ENCODE assay signal across 23 mouse cellular contexts in genomic region chr7:118953626-118954282, GRCm38 (mm10). TPM values are rescaled to one million over a fixed set of nuclear protein-coding genes. Genes with fewer than 3 reads are reported as not detected.
A peak's percentile ranks its signal among the peaks of the same experiment; 100 is the strongest.
DNase-seq lines count a peak whose midpoint lies in the region; ATAC-seq lines count a peak whose summit lies in the region.
"Had no signal": no experiment of that assay in that cellular context is flagged by ENCODE, and none has a peak within 500 bp of the region (broad histone marks: within the 10 kb centered on the region; RNA-seq: fewer than 3 reads in every experiment).

No protein-coding gene starts in this region.

- whole genome bisulfite sequencing in heart, embryonic 16.5 days = 54% methylated on average over 11 of the region's 11 CpGs

- no peaks in the 10 kb centered on the region for H3K27me3 ChIP-seq in heart, embryonic 16.5 days (ENCODE audit: control insufficient read depth, insufficient read depth, low read length)
- H3K27me3 ChIP-seq: midbrain, embryonic 12.5 days had no signal

- 0 out of 2 replicates have a peak, but pooled peaks have one; percentile 22 for ATAC-seq in heart, embryonic 16.5 days (replicated peaks; ENCODE audit: extremely low read depth, insufficient read depth, low FRiP score)
- no peak for ATAC-seq in megakaryocyte, adult 5-6 weeks (ENCODE audit: poor library complexity, severe bottlenecking)
- ATAC-seq: activated CD4-positive, CD25-positive, alpha-beta regulatory T cell, adult 4 months; forebrain, embryonic 14.5 days had no signal

- no peak overlapping the region for H3K4me3 ChIP-seq in heart, embryonic 16.5 days (ENCODE audit: low read length)
- H3K4me3 ChIP-seq: heart, embryonic 10.5 days; midbrain, embryonic 12.5 days had no signal

- no peak overlapping the region for H3K9ac ChIP-seq in heart, embryonic 16.5 days (ENCODE audit: low read length)
- H3K9ac ChIP-seq: hindbrain, embryonic 14.5 days; midbrain, embryonic 12.5 days had no signal

- no peak overlapping the region for H3K27ac ChIP-seq in heart, embryonic 16.5 days (ENCODE audit: low read length)
- H3K27ac ChIP-seq: heart, embryonic 10.5 days; hindbrain, embryonic 14.5 days; macrophage; midbrain, embryonic 12.5 days had no signal

- intact Hi-C loops in heart, postnatal 36 days (cut with DNase I) = no loop called here
- intact Hi-C loops in left cerebral cortex, postnatal 25 days (cut with DNase I) = no loop called here

- no peak overlapping the region for H3K4me2 ChIP-seq in heart, embryonic 16.5 days (ENCODE audit: low read depth, low read length)
- H3K4me2 ChIP-seq: hindbrain, embryonic 14.5 days; midbrain, embryonic 12.5 days had no signal

- no peaks in the 10 kb centered on the region for H3K9me3 ChIP-seq in heart, embryonic 16.5 days (replicated peaks; ENCODE audit: control insufficient read depth, low read length)
- H3K9me3 ChIP-seq: heart, embryonic 10.5 days; midbrain, embryonic 12.5 days had no signal

- DNase-seq in heart, postnatal 36 days = no peak
- peak; percentile 9 for DNase-seq in A20 (ENCODE audit: low read depth, low spot score)
- DNase-seq in NIH3T3 (ENCODE audit: low read depth) = peak; percentile 61
- DNase-seq in skeletal muscle tissue, adult 2 months (ENCODE audit: low read depth, low spot score) = peak; percentile 73
- no peak for DNase-seq in left cerebral cortex, postnatal 25 days (ENCODE audit: low spot score in 2 of 2)
- DNase-seq: adrenal gland, postnatal 14 days; cerebellum, adult 11-12 months; heart, postnatal 14 days; kidney, adult 11 months; kidney, postnatal 10 days; left cerebral cortex, postnatal 4 days; liver; lung, adult 18-20 months; right cerebral cortex, adult 18-20 months had no signal

- H3K36me3 ChIP-seq in heart, embryonic 16.5 days (ENCODE audit: control insufficient read depth, insufficient read depth) = no peaks in the 10 kb centered on the region
- H3K36me3 ChIP-seq: heart, embryonic 10.5 days; midbrain, embryonic 12.5 days had no signal

- peaks cover 21% of the 10 kb centered on the region for H3K4me1 ChIP-seq in heart, embryonic 16.5 days (ENCODE audit: control insufficient read depth, insufficient read depth, low read length)
- H3K4me1 ChIP-seq: midbrain, embryonic 12.5 days had no signal

RNA-seq across cellular contexts. Expression of gene Gprc5b, which starts 41.3 kb away (rescaled TPM):
- 5.3 and 5.8 TPM in 2 replicates for polyA plus RNA-seq in heart, embryonic 16.5 days (2015; fragmentation: Nextera tagmentation; extraction: Ambion mirVana)
- 10 to 100 TPM; 14.7 to 15.6 TPM for total RNA-seq in heart, postnatal 36 days (2021)
- total RNA-seq in megakaryocyte, adult 5-6 weeks (2015) = 0.04 and 0.32 TPM in 2 replicates
- 0.12 TPM in 1 of 2 replicates, not detected in the other for total RNA-seq in megakaryocyte, adult 5-6 weeks (2017)
- 10 to 100 TPM; 98.0 to 99.8 TPM for total RNA-seq in left cerebral cortex, postnatal 25 days (2021)
- total RNA-seq: monocyte, adult 5-6 weeks had no signal

Comparison
In these comparisons a context has a peak if more than half of its experiments do, and no peak if none do; other contexts are left out.
1. DNase-seq: peak in A20 (single experiment), NIH3T3 (single experiment) and skeletal muscle tissue, adult 2 months (single experiment); none in heart, postnatal 36 days (0 of 2) and left cerebral cortex, postnatal 25 days (0 of 2).
2. RNA of gene Gprc5b, which starts 41.3 kb away (total RNA-seq): 98.0 to 99.8 TPM in left cerebral cortex, postnatal 25 days and 14.7 to 15.6 TPM in heart, postnatal 36 days; 0.04 to 0.32 TPM in megakaryocyte, adult 5-6 weeks; every median in the first group is over 10 times any median in the second.